Mouse (Mus musculus) activated CD4-positive, CD25-positive, alpha-beta regulatory T cell, adult 4 months (primary cell): ENCODE measurements around the gene Fam24a. TPM values are rescaled to one million over a fixed set of nuclear protein-coding genes. Genes with fewer than 3 reads are reported as not detected.

Experiments used
- ATAC-seq: one replicate; pipeline ENCODE4 v1.8.0; 2017
- polyA plus RNA-seq, 2 experiments: library from polyadenylated mRNA; unstranded; fragments of 100-300 nt; shearing (Covaris generic); gene quantifications; one replicate each; pipeline ENCODE4 v1.2.1; 2017

The Fam24a gene
- not detected for polyA plus RNA-seq

GRCm38 (mm10) chr7:131333564-131333963 is at the start of gene Fam24a:
TSS of gene Fam24a (plus strand) at chr7:131333864.
- no peak for ATAC-seq

DNA sequence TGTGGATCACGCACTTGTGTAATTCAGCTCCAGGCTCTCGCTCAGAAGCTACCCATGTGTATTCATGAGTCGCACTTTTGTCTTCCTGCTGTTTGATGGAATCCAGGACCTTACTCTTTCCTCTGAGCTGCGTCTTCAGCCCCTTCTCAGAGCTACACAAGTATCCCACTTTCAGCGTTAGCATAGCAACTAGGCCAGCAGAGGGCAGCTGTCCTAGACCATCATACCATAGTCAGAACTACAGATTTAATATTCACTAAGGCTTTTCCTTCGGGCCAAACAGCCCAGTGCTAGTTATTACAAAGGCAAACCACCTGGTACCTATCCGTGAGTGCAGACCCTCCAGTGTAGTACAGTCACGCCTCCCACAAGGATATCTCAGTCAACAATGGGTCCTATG is 36.5 kb upstream of the Fam24a start:
- no peak for ATAC-seq

DNA sequence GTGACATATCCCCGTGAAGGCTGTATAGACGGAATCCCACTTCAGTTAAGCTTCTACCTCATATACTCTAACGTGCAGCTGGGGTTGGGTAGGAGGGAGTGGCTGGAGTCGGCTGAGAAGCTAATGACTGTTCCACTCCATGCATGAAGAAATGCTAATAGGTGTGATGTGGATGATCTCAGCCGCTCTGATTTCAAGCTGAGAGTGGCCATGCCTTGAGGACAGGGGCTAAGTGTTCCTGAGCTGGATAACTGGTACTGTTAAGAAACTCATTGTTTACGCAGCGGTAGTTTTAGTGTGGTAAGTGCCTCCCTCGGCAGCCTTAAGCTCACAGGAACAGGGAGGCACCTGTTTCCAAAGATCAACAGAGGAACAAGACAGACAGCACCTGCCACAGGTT is 30.3 kb upstream of the Fam24a start:
- ATAC-seq = no peak

DNA sequence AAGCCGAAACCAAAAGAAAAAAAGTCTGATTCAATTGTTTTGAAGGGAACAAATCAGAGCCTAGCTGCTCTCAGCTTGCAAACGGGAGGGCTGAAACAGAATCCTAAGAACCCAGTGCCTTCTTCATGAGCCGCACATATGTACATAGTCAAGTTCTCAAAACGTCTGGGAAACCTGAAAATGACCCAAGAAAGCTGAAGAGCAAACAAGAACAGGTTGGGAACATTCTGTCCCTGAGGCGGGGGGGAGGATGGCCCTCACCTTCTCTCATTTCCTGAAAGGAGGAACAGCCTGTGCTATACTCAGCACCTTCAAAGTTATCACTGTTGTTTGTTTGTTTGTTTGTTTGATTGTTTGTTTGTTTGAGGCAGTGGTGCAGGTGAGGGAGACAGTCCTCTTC is 26.9 kb upstream of the Fam24a start:
- no peak for ATAC-seq

- ATAC-seq = no peak
Measured at GRCm38 (mm10) chr7:131314493-131314892, 19.2 kb upstream of the Fam24a start.

DNA sequence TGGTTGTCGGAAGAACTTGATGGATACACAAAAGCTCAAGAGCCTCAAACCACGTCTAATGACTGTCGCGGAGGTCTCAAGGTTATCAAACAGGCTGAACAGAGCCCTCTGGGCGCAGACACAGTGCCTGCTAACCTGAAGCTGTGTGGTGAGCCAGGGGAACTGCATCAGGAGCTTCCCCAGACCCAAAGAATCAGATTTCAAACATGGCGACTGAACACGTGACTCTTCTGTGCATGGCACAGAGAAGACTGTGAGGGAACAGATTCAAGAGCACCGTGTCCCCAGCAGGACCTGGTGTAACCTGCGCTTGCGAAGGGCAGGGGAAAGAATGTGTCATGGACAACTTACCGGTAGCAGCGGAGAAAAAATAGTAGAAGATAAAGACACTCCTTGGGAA is 16.1 kb upstream of the Fam24a start:
- ATAC-seq = no peak

DNA sequence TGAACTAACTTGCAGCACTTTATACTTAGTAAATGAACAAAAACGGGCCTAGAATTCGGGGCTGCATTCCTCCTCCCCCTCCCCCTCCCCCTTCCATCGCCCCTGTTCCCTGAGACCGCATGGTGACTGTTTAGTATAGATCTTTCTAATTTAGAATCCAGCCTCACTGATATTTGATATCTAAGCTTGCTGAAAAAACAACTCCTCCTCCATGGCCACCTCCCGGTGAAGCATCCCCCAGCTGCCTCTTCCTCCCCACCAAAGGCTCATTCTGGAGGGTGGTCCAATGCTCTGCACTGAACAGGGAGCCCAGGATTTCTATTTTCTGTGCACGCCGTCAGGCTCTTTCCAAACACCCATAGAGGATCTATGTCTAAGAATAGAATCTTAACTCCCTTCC is 15.3 kb upstream of the Fam24a start:
- no peak for ATAC-seq

GRCm38 (mm10) chr7:131322192-131322591 is 11.5 kb upstream of the Fam24a start, which contains the start of gene Cuzd1:
TSS of gene Cuzd1 (minus strand) at chr7:131322292.
- ATAC-seq = no peak

- no peak for ATAC-seq
Measured at GRCm38 (mm10) chr7:131327054-131327453, 6.6 kb upstream of the Fam24a start.

GRCm38 (mm10) chr7:131329416-131329815 is 4.2 kb upstream of the Fam24a start, which contains the start of gene Fam24b:
TSS of gene Fam24b (minus strand) at chr7:131329516.
- no peak for ATAC-seq

GRCm38 (mm10) chr7:131331688-131332087 is 2.0 kb upstream of the Fam24a start:
- ATAC-seq = no peak

DNA sequence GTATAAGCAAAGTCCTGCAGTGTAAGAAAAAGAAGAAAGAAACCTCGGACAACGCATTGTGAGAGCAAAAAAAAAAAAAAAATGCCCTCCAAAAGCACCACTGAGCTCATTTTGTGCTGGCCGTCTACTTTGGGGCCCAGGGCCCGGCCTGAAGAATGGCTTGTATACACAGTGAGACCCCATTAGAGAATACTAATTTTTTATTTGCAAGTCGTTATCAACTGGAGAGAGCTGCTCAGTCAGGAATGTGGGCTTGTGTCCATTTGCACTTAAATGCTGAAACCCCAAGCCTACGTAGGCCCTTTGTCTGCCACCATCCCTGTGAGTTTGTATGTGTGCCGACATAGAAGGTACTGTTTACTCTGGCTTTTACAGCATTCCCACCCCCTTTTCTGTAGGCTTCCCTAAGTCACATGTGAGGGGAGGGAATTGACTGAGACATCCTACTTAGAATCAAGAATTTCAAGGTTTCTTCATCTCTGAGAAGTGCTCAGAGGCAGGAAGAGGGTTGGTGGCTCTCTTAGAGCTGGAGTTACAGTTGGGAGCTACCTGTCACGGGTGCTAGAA is 3.9 kb downstream of the Fam24a start:
- ATAC-seq = no peak

DNA sequence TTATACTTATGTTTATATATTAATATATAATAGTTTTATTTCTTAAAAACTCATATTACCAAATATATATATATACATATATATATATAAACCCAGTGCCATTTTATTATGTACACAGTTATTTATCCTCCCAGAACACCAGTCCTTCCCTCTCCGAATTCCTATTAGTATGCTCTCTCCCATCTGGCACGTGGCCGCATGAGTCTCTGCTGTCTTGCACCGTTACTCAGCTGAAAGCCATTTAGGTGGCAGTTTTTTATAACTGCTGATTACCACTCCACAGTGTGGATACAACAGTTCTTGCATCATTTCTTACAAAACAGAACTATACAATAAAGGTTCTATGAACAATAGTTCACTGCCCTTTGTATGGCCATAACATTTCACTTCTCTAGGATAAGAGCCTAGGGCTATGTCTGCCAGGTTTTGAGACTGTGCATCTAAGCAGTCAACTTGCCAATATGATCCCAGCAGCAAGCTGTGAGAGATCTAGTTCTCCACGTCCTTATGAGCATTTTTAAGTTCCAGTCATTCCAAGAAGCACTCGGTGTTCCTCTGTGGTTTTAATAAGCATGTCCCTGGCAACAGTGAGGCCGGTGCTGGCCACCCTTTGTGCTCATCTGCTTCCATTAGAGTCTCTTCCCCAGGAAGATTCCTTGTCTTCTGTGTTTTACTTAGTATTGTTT is 12.3 kb downstream of the Fam24a start:
- ATAC-seq = no peak

DNA sequence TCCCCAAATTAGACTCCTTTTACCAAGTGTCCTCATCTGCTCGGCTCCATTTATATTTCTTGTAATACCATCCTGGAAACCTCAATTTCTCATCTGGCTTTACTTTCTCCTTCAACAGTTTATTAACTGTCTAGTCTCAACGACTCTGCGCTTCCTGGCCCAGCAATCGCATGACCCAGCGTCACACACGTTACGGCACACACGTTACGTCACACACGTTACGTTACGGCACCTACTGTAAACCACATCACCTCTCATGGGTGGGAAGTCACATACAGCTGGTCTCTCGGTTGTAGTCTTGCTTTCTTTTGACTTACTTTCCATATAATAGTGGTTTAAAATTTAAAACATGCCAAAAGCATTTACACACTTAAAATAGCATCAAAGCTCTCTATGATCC is 22.4 kb downstream of the Fam24a start:
- no peak for ATAC-seq

GRCm38 (mm10) chr7:131362269-131362614 is 28.6 kb downstream of the Fam24a start:
- ATAC-seq = peak; percentile 58

GRCm38 (mm10) chr7:131362615-131363300 is 29.1 kb downstream of the Fam24a start, which contains the start of gene 2310057M21Rik:
TSS of gene 2310057M21Rik (minus strand) at chr7:131362759.
- peak; percentile 92 for ATAC-seq

DNA sequence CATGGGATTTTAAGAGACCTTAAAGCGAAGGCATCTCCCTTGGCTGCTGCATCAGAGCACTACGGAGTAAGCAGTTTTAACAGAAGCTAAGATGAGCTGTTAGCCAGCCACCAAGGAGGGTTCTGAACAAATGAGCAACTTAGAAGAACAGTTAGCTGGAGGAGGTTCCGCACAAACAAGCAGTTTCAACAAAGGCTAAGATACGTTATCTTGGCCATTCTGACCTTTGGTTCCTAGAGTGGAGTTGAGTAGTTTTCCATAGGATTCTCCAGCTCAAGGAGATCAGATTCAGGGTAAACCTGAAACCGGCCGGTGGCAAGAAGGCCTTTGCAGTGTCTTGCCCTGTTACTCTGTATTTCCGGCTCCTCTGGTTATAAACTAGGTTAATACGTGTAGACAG is 30.5 kb downstream of the Fam24a start:
- ATAC-seq = no peak

GRCm38 (mm10) chr7:131370648-131371469 is 37.2 kb downstream of the Fam24a start, which contains the start of gene Pstk:
TSS of gene Pstk (plus strand) at chr7:131371141.
- peak; percentile 86 for ATAC-seq

GRCm38 (mm10) chr7:131371470-131371860 is 37.8 kb downstream of the Fam24a start:
- ATAC-seq = peak; percentile 0

- ATAC-seq = no peak
Measured at GRCm38 (mm10) chr7:131371880-131372651, 38.4 kb downstream of the Fam24a start.
